Mouse (Mus musculus) midbrain, embryonic 10.5 days (tissue): ENCODE data around the gene Polr3e. TPM values are rescaled to one million over a fixed set of nuclear protein-coding genes. Genes with fewer than 3 reads are reported as not detected.
A peak's percentile ranks its signal among the peaks of the same experiment; 100 is the strongest.
"Not testable (repeated sequence)": the region's sequence is repeated elsewhere in the genome, so short reads cannot be mapped to it uniquely, and the experiment has no call there.

ENCODE experiments used
- DNase-seq: peaks from one replicate; pipeline ENCODE4 v3.0.0-alpha.2; 2017; ENCODE audit warnings: low spot score
- H3K27ac ChIP-seq: fragments of 300-500 bp; sonication (generic); replicated peaks from 2 replicates; pipeline ENCODE4 v1.5.1; 2016; ENCODE audit warnings: mild to moderate bottlenecking
- H3K27me3 ChIP-seq: fragments of 300-500 bp; sonication (generic); 2 replicates; pipeline ENCODE4 v1.6.1; 2016; ENCODE audit warnings: low read depth, mild to moderate bottlenecking; ENCODE audit not compliant: poor library complexity, severe bottlenecking
- H3K36me3 ChIP-seq: fragments of 300-500 bp; sonication (generic); 2 replicates; pipeline ENCODE4 v1.6.1; 2016; ENCODE audit warnings: mild to moderate bottlenecking, moderate library complexity
- H3K4me1 ChIP-seq: fragments of 300-500 bp; sonication (generic); 2 replicates; pipeline ENCODE4 v1.6.1; 2016
- H3K4me3 ChIP-seq: fragments of 300-500 bp; sonication (generic); 2 replicates; pipeline ENCODE4 v1.5.1; 2016; ENCODE audit warnings: mild to moderate bottlenecking, moderate library complexity
- H3K9me3 ChIP-seq: fragments of 300-500 bp; sonication (generic); replicated peaks from 2 replicates; pipeline ENCODE4 v1.6.1; 2016; ENCODE audit warnings: mild to moderate bottlenecking
- WGBS: fragments of 180-500 bp; shearing (Covaris S2); methylation state at CpG from one replicate; pipeline ENCODE4 v1.1.7; 2016; 5-methylcytosine and 5-hydroxymethylcytosine counted together
- polyA plus RNA-seq: library from polyadenylated mRNA; unstranded; fragments of >200 nt; fragmentation: Nextera tagmentation; extraction: Ambion mirVana; gene quantifications from 2 replicates; pipeline ENCODE4 v1.2.1, GENCODE M21; 2016

Gene Polr3e
- polyA plus RNA-seq, 1 experiment from 2014 or later = 41.0 TPM

DNA sequence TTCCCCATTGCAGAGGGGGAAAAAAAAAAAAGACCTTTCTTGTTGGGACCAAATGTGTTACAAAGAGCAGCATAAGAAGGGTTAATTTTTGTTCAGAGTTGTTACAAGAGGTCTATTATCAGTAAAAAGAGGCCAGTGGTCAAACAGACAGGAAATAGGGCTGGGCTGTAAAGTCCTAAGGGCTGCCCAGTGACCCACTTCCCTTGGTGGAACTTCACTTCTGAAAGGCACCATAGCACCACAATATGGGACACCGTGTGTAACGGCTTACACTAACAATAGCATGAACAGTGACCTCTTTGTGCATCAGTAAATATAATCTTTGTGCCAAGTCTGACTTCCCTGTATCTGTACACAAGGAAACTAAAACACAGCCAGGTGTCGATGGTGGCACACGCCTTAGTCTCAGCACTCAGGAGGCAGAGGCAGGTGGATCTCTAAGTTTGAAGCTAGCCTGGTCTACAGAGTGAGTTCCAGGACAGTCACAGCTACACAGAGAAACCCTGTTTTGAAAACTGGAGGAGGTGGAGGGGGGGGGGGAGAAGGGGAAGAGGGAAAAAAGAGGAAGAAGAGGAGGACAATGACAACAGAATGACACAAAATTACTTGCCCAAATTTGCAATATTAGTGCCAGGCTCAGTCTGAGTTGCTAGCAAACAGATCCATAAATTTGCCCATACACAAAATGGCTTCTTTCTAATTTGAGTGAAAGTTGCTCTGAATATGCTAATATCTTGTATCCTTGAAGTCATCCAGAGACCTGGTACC, 33.8 kb upstream of the Polr3e start:
- H3K36me3 ChIP-seq = peaks cover 55% of the 10 kb centered on the region
- H3K9me3 ChIP-seq = peaks cover 6% of the 10 kb centered on the region; the same call in 1 of the 2 replicates
- no peaks in the 10 kb centered on the region for H3K4me1 ChIP-seq
- H3K27ac ChIP-seq = no peak overlapping the region
- 92% methylated on average over 4 of the region's 4 CpGs for WGBS
- no peak overlapping the region for H3K4me3 ChIP-seq
- H3K27me3 ChIP-seq = no peaks in the 10 kb centered on the region
- DNase-seq = no peak

DNA sequence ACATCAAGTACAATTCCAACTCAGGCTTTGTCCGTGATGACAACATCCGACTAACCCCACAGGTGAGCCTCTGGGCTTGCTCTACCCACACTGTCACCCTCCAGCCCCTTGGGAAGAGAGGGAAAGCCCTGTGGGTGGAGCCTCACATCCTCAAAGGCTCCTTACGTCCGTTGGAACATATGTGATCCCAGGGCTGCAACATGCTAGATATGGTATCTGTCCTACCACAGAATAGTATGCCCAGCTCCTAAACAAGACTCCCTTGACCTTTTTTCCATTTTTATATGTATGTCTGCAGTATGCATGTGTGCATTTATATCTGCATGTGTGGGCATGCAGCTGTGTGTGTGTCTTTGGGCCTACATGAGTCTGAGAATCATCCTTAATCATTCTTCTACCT, 32.8 kb upstream of the Polr3e start:
- 95% methylated on average over 4 of the region's 4 CpGs for WGBS
- no peaks in the 10 kb centered on the region for H3K27me3 ChIP-seq
- H3K9me3 ChIP-seq = peaks cover 6% of the 10 kb centered on the region; the same call in 1 of the 2 replicates
- DNase-seq = no peak
- no peak overlapping the region for H3K4me3 ChIP-seq
- H3K27ac ChIP-seq = no peak overlapping the region
- H3K36me3 ChIP-seq = peaks cover 62% of the 10 kb centered on the region
- no peaks in the 10 kb centered on the region for H3K4me1 ChIP-seq

DNA sequence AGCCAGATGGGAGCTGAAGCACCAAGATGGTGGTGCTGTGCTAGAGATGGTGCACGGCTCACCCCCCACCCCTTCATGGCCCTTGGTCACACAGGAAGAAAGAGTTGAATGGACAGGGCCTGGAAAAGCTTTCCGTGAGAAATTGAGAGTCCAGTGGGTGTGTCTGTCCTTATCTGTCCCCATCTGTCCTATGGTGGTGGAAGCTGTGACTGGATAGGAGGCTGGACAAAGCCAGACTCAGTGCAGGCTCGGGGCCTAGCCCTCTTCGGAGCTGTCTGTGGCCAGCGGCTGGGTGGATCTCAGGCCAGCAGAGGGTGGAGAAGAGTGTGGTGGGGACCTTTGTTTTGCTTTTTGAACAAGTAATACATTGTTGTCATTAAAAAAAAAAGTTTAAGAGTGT, 24.4 kb upstream of the Polr3e start:
- 87% methylated on average over 5 of the region's 5 CpGs for WGBS
- H3K27me3 ChIP-seq = no peaks in the 10 kb centered on the region
- no peak overlapping the region for H3K4me3 ChIP-seq
- no peaks in the 10 kb centered on the region for H3K9me3 ChIP-seq
- DNase-seq = no peak
- 0 out of 2 replicates have a peak overlapping the region, but pooled peaks have one; percentile 33 for H3K27ac ChIP-seq
- H3K36me3 ChIP-seq = peaks cover 20% of the 10 kb centered on the region
- H3K4me1 ChIP-seq = no peaks in the 10 kb centered on the region

DNA sequence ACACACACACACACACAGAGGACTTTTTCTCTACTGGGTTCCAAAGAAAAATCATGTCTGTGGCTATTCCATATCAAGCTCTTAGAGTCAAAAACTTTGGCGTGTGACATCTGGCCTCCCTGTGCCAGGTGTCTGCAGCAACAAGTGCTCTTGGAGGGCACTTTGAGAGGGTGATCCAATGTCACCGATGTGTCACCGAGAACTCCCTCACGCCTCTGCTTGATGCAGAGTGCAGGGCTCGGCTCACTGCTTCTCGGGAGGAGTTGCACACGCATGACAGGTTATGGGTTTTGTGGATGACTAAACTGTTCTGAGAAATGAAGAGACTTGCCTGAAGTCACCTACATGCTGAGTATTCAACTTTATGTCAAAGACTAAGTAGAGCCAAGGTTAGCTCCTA, 20.5 kb upstream of the Polr3e start:
- H3K36me3 ChIP-seq = peaks cover 15% of the 10 kb centered on the region
- DNase-seq = no peak
- 94% methylated on average over 7 of the region's 7 CpGs for WGBS
- H3K9me3 ChIP-seq = no peaks in the 10 kb centered on the region
- no peak overlapping the region for H3K4me3 ChIP-seq
- H3K4me1 ChIP-seq = peaks cover 9% of the 10 kb centered on the region
- H3K27me3 ChIP-seq = no peaks in the 10 kb centered on the region
- no peak overlapping the region for H3K27ac ChIP-seq

DNA sequence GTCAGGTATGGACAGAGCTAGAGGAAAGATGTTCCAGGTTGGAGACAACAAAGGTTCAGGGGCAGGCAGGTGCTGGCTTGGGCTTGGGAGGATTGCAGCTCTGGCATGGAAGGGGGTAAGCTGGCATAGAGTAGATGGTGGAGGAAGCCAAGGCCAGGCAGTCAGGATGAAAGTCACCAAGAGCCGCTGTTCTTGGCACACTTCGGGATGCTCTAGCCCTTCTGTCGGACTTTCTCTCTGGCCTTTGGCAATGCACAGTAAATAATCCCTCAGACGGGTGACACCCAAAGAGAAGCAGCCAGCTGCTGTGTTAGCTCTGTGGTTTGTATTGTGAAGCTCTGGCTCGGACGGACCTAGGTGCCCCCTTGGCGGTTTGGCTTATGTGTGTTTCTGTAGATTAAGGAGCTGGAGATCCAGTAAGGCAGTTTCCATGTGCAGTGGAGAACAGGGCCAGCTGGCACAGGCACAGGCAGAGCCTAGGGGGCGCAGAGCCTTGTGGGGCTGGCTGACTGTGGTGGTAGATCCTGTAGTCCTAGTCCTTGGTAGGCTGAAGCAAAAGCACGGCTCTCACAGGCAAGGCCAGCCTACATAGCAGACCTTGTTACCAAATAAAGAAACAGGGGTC, 19.7 kb upstream of the Polr3e start:
- Histone ChIP-seq H3K36me3 (peaks cover 13% of the 10 kb centered on the region), H3K9me3 (no peaks in the 10 kb centered on the region), H3K4me3 (no peak overlapping the region), H3K27me3 (no peaks in the 10 kb centered on the region), H3K27ac (peak overlapping the region; percentile 17; the same call in 1 of the 2 replicates), H3K4me1 (peaks cover 12% of the 10 kb centered on the region)
- WGBS = 91% methylated on average over 9 of the region's 9 CpGs
- DNase-seq = no peak

DNA sequence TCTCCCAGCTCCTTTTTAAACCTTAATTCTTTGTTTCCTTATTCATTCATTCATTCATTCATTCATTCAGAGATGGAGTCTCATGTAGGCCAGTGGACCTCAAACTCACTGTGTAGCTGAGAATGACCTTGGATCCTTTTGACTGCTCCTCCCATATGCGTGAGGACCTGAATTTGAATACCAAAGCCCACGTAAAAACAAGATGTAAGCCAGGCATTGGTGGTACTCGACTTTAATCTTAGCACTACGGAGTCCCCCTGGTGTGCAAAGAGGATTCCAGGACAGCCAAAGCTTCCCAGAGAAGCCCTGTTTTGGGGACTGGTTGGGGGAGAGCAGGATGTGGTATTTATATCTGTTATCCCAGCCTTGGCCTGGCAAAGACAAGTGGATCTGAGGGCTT, 17.4 kb upstream of the Polr3e start:
- 62% methylated on average over 4 of the region's 4 CpGs for WGBS
- no peak overlapping the region for H3K27ac ChIP-seq
- H3K9me3 ChIP-seq = no peaks in the 10 kb centered on the region
- no peak overlapping the region for H3K4me3 ChIP-seq
- no peak for DNase-seq
- H3K4me1 ChIP-seq = peaks cover 26% of the 10 kb centered on the region
- H3K36me3 ChIP-seq = peaks cover 11% of the 10 kb centered on the region
- no peaks in the 10 kb centered on the region for H3K27me3 ChIP-seq

DNA sequence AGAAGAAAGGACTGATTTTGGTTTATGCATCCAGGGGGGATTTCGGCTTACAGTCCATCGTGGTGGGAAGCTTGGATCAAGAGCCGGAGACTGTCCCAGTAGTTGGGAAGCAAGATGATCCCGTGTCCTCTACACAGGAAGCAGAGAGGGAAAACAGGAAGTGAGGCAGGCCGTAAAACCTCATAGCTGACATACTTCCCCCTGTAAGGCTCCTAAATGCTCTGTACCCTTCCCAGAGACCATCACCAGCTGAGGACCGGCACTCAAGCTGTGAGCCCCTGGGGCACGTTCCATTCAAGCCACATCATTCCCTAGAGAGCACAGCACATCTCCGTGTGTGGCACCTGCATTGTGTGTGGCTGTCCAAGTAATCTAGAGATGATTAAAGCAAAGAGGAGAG, 15.8 kb upstream of the Polr3e start:
- no peaks in the 10 kb centered on the region for H3K27me3 ChIP-seq
- DNase-seq = no peak
- 59% methylated on average over 8 of the region's 8 CpGs for WGBS
- H3K4me1 ChIP-seq = peaks cover 26% of the 10 kb centered on the region
- no peaks in the 10 kb centered on the region for H3K9me3 ChIP-seq
- peak overlapping the region; percentile 18; the same call in 1 of the 2 replicates for H3K27ac ChIP-seq
- peaks cover 11% of the 10 kb centered on the region for H3K36me3 ChIP-seq
- H3K4me3 ChIP-seq = no peak overlapping the region

DNA sequence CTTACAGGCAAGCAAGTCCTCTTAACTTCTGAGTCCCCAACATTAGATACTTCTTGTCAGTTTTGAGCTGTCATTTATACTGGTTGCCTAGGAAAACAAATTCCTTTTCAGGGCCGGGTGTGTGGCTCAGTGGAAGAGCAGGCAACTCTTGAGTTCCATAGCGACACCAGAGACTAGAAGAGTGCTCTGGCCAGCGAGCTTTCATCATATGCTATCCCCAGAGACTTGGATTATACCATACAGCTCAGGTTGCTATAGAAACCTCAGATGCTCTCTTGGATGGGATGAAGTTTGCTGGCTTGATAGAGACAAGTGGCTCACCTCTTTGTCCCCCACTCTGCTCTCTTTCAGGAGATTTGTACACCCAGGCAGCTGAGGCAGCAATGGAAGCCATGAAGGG, 14.6 kb upstream of the Polr3e start:
- 42% methylated on average over 3 of the region's 3 CpGs for WGBS
- H3K4me3 ChIP-seq = no peak overlapping the region
- H3K9me3 ChIP-seq = no peaks in the 10 kb centered on the region
- DNase-seq = no peak
- peaks cover 11% of the 10 kb centered on the region for H3K36me3 ChIP-seq
- H3K27me3 ChIP-seq = no peaks in the 10 kb centered on the region
- peaks cover 28% of the 10 kb centered on the region for H3K4me1 ChIP-seq
- peak overlapping the region; percentile 72 for H3K27ac ChIP-seq

DNA sequence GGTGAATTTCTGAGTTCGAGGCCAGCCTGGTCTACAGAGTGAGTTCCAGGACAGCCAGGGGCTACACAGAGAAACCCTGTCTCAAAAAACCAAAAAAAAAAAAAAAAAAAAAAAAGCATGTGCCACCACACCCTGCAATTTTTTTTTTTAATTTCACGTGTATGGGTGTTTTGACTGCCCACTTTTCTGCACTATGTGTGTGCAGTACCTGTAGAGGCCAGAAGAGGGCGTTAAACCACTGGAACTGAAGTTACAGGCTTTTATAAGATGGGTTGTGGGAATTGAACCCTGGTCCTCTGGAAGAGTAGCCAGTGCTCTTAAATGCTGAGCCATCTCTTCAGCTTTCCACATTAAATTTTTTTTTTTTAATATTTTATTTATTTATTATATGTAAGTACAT, 7.4 kb upstream of the Polr3e start:
- H3K9me3 ChIP-seq, DNase-seq, H3K27ac ChIP-seq, H3K27me3 ChIP-seq, H3K36me3 ChIP-seq, H3K4me1 ChIP-seq, H3K4me3 ChIP-seq: not testable (repeated sequence)
- 72% methylated on average over 3 of the region's 3 CpGs for WGBS

DNA sequence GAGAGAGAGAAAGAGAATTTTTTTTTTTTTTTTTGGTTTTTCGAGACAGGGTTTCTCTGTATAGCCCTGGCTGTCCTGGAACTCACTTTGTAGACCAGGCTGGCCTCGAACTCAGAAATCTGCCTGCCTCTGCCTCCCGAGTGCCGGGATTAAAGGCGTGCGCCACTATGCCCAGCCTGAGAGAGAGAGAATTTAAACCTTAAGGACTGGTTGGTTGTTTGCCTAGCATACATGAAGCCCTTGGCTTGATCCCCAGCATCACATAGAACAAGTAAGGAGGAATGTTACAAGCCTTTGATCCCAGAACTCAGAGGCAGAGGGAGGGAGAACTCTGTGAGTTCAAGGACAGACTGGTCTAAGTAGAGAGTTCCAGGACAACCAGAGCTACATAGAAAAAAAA, 6.3 kb upstream of the Polr3e start:
- H3K36me3 ChIP-seq, H3K27ac ChIP-seq, DNase-seq, H3K4me3 ChIP-seq, H3K4me1 ChIP-seq, H3K9me3 ChIP-seq, H3K27me3 ChIP-seq: not testable (repeated sequence)
- WGBS = 82% methylated on average over 6 of the region's 6 CpGs

DNA sequence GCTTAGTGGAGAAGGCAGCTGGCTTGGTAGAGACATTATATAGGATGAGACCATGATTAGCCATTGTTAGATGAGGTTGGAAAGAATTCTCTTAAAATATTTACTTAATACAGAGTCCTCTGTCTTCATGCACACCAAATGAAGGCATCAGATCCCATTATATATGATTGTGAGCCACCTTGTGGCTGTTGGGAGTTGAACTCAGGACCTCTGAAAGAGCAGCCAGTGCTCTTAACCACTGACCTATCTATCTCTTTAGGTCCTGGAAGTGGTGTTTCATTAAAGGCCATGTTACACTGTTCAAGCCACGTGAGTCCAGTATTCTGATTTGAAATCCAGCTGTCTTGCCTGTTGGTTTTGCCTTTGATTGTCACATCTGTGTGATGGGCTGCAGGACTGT, 4.2 kb upstream of the Polr3e start:
- peaks cover 15% of the 10 kb centered on the region for H3K4me1 ChIP-seq
- no peaks in the 10 kb centered on the region for H3K36me3 ChIP-seq
- no peak for DNase-seq
- no peaks in the 10 kb centered on the region for H3K9me3 ChIP-seq
- H3K27me3 ChIP-seq = no peaks in the 10 kb centered on the region
- 40% methylated on average over 1 of the region's 1 CpGs for WGBS
- no peak overlapping the region for H3K4me3 ChIP-seq
- no peak overlapping the region for H3K27ac ChIP-seq

DNA sequence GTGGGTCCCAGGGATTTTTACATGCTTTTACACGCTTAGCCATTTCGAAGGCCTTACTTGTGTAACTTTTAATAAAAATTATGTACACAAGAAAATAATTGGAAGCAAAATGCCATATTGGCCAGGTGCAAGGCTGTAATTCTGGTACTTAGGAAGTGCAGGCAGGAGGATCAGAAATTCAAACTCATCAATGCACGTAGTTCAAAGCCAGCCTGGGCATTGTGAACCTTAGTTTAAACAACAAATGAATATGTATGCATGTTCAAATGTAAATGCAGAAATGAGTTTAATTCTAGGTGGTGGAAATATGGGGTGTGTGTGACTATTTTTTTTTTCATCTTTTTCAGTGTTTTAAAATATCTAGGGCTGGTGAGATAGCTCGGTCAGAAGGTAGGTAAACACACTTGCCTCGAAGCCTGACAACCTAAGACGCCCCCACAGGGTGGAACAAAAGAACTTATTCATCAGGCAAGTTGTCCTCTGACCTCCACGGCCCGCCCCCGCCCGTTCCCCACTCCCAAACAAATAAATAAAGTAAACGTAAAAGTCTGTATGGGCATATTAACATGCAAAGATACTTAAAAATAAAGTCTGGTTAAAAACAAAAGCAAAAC, 1.2 kb upstream of the Polr3e start:
- Histone ChIP-seq H3K36me3 (0 out of 2 replicates have a peak, but pooled peaks cover 9% of the 10 kb centered on the region), H3K4me3 (peak overlapping the region; percentile 83), H3K27me3 (no peaks in the 10 kb centered on the region), H3K27ac (no peak overlapping the region), H3K4me1 (peaks cover 34% of the 10 kb centered on the region), H3K9me3 (no peaks in the 10 kb centered on the region)
- no peak for DNase-seq
- 24% methylated on average over 11 of the region's 11 CpGs for WGBS

DNA sequence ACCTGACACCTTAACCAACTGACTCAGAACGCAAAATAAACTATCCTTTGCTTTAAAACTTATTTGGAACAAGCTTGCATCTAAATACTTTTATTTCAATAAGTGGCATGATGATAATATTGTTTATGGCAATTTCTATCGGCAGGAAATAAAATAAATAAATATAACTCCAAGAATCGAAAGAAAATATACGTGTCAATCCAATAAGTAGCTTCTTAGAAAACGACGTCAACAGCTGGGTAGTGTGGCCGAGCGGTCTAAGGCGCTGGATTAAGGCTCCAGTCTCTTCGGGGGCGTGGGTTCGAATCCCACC, 309 bp upstream of the Polr3e start:
- Histone ChIP-seq H3K27ac (no peak overlapping the region), H3K36me3 (peaks cover 14% of the 10 kb centered on the region; the same call in 1 of the 2 replicates), H3K4me3 (peak overlapping the region; percentile 83), H3K27me3 (no peaks in the 10 kb centered on the region), H3K9me3 (no peaks in the 10 kb centered on the region), H3K4me1 (peaks cover 34% of the 10 kb centered on the region)
- 11% methylated on average over 12 of the region's 12 CpGs for WGBS
- no peak for DNase-seq
